Mouse (Mus musculus) cerebellum, adult 2 months (tissue): Measurements from ENCODE around the gene Cdc42ep4.

Source experiments
- CTCF ChIP-seq: fragments of 200-500 bp; IDR thresholded peaks from 2 replicates; pipeline ENCODE4 v1.5.1; 2011; ENCODE audit warnings: low read depth, mild to moderate bottlenecking, control low read depth, low read length, moderate library complexity, borderline replicate concordance; ENCODE audit not compliant: insufficient read depth
- POLR2A ChIP-seq: fragments of 200-500 bp; IDR thresholded peaks from 2 replicates; pipeline ENCODE4 v1.6.1; 2011; ENCODE audit warnings: low read length, control low read depth, borderline replicate concordance; ENCODE audit not compliant: insufficient read depth

DNA sequence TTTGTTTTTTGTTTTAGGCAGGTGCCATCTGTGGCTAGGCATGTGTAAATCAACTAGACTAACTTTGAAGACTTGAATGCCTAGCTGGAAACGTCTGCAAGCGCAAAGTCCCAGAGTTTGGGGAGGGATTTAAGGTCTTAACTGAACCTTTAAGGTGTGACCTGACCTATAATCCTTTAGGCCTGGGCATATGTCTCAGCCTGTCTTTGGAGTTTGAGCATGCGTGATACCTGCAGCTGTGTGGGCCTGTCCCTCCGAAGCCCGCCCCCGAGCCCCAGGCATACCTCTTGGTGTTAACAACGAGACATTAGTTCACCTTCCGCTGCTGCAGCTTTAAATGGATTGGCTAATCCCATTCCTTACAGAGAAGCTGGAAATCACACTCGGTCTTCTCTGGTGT lies 3.2 kb upstream of the Cdc42ep4 start:
- TF ChIP-seq CTCF (no peak), POLR2A (no peak)
